Mouse (Mus musculus) forebrain, embryonic 15.5 days (tissue): ENCODE results near the gene Anln. TPM values are rescaled to one million over a fixed set of nuclear protein-coding genes. Genes with fewer than 3 reads are reported as not detected.
"Not testable (repeated sequence)": the region's sequence is repeated elsewhere in the genome, so short reads cannot be mapped to it uniquely, and the experiment has no call there.

Experiments used
- ATAC-seq: fragments of 200-750 bp; cut with Nextera tagmentation; replicated peaks from 2 replicates; pipeline ENCODE4 v1.8.0; 2017; ENCODE audit warnings: mild to moderate bottlenecking, moderate TSS enrichment, moderate library complexity
- H3K27ac ChIP-seq: fragments of 300-500 bp; sonication (generic); replicated peaks from 2 replicates; pipeline ENCODE4 v1.5.1; 2015; ENCODE audit warnings: mild to moderate bottlenecking, inconsistent platforms
- H3K27me3 ChIP-seq: fragments of 300-500 bp; sonication (generic); 2 replicates; pipeline ENCODE4 v1.6.1; 2015; ENCODE audit warnings: inconsistent platforms
- H3K36me3 ChIP-seq: fragments of 300-500 bp; sonication (generic); 2 replicates; pipeline ENCODE4 v1.6.1; 2015; ENCODE audit warnings: mild to moderate bottlenecking, inconsistent platforms
- H3K4me1 ChIP-seq: fragments of 300-500 bp; sonication (generic); 2 replicates; pipeline ENCODE4 v1.6.1; 2015; ENCODE audit warnings: inconsistent platforms
- H3K4me2 ChIP-seq: fragments of 300-500 bp; sonication (generic); replicated peaks from 2 replicates; pipeline ENCODE4 v1.6.1; 2015; ENCODE audit warnings: mild to moderate bottlenecking, inconsistent platforms
- H3K4me3 ChIP-seq: fragments of 300-500 bp; sonication (generic); 2 replicates; pipeline ENCODE4 v1.5.1; 2015; ENCODE audit warnings: mild to moderate bottlenecking, inconsistent platforms
- H3K9ac ChIP-seq: fragments of 300-500 bp; sonication (generic); replicated peaks from 2 replicates; pipeline ENCODE4 v1.6.1; 2015; ENCODE audit warnings: mild to moderate bottlenecking, inconsistent platforms
- H3K9me3 ChIP-seq: fragments of 300-500 bp; sonication (generic); 2 replicates; pipeline ENCODE4 v1.6.1; 2016; ENCODE audit warnings: inconsistent platforms
- WGBS: fragments of 180-500 bp; shearing (Covaris S2); methylation state at CpG from one replicate; pipeline ENCODE4 v1.1.7; 2015; ENCODE audit warnings: mixed read lengths; 5-methylcytosine and 5-hydroxymethylcytosine counted together
- polyA plus RNA-seq: library from polyadenylated mRNA; unstranded; fragments of >200 nt; fragmentation: Nextera tagmentation; extraction: Ambion mirVana; gene quantifications from 2 replicates; pipeline ENCODE4 v1.2.1, GENCODE M21; 2015

Gene Anln
- polyA plus RNA-seq, 1 experiment from 2014 or later, result 12.0 TPM

DNA sequence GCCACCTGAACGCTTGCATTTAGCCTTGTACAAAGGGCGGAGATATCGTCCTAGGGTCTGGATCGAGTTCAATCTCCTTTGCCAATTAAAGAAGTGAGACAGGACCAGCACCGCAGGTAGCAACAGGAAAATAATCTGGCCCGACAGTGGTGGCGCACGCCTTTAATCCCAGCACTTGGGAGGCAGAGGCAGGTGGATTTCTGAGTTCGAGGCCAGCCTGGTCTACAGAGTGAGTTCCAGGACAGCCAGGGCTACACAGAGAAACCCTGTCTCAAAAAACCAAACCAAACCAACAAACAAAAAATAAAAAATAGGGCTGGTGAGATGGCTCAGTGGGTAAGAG, 81.1 kb downstream of the Anln start:
- H3K4me1 ChIP-seq, result peaks cover 14% of the 10 kb centered on the region
- not testable (repeated sequence) for ATAC-seq, H3K27me3 ChIP-seq
- peak overlapping the region; percentile 95 for H3K27ac ChIP-seq
- peak overlapping the region; percentile 56 for H3K4me2 ChIP-seq
- WGBS, result 10% methylated on average over 9 of the region's 9 CpGs
- H3K4me3 ChIP-seq, result peak overlapping the region; percentile 98
- H3K36me3 ChIP-seq, result peaks cover 24% of the 10 kb centered on the region
- peak overlapping the region; percentile 98 for H3K9ac ChIP-seq
- peaks cover 10% of the 10 kb centered on the region; the same call in 1 of the 2 replicates for H3K9me3 ChIP-seq

DNA sequence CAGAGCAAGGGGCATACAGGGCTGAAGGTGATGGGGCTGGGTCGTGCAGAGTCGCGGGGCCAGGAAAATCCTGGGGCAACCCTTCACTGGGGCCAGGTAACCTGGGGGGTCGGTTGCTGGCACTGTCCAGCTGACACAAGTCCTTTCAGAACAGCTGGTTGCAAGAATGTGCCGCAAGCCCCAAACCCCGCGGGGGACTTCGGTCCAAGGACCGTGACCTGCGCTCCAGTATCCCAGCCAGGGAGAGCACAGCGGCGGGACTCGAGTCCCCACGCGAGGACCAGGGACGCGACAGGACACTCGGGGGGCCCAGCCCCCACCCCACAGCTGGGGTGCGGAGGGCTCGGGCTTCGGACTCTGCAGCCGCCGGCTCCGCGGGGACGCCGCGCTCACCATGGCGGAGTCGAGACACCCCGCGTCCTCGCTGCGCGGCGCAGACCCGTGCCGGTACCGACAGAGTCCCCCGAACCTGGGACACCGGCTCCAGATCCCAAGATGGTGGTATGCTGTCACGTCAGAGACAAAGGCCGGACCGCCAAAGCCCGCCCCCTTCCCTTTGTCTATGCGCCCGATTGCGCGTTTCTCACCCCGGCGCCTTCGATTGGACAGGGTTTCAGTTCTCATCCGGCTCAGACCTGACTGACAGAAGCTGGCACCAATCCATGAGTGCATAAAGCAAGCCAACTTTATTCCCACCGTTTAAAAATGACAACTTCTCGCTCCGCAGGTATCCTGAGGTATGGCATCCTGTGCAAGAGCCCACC, 81.7 kb downstream of the Anln start, which contains the start of gene Zfp810:
TSS of gene Zfp810 (minus strand) at position 493 of the 764 bp plus-strand sequence.
- Histone ChIP-seq H3K36me3 (peaks cover 28% of the 10 kb centered on the region), H3K4me3 (peak within 1 kb of the TSS; percentile 98), H3K9ac (peak within 1 kb of the TSS; percentile 98), H3K4me1 (peaks cover 14% of the 10 kb centered on the region), H3K9me3 (peaks cover 10% of the 10 kb centered on the region; the same call in 1 of the 2 replicates), H3K27me3 (no peaks in the 10 kb centered on the region), H3K4me2 (peak within 1 kb of the TSS; percentile 56), H3K27ac (peak within 1 kb of the TSS; percentile 95)
- under 1% methylated on average over 56 of the region's 56 CpGs for WGBS
- peak; percentile 100 for ATAC-seq

- Histone ChIP-seq H3K4me1 (peaks cover 14% of the 10 kb centered on the region), H3K36me3 (peaks cover 32% of the 10 kb centered on the region), H3K9ac (peak overlapping the region; percentile 98), H3K27ac (peak overlapping the region; percentile 95), H3K4me3 (peak overlapping the region; percentile 98), H3K9me3 (peaks cover 10% of the 10 kb centered on the region; the same call in 1 of the 2 replicates), H3K27me3 (no peaks in the 10 kb centered on the region), H3K4me2 (peak overlapping the region; percentile 56)
- 16% methylated on average over 6 of the region's 6 CpGs for WGBS
- peak; percentile 3; the same call in 1 of the 2 replicates for ATAC-seq
Measured at GRCm38 (mm10) chr9:22306726-22307125, 82.3 kb downstream of the Anln start.

DNA sequence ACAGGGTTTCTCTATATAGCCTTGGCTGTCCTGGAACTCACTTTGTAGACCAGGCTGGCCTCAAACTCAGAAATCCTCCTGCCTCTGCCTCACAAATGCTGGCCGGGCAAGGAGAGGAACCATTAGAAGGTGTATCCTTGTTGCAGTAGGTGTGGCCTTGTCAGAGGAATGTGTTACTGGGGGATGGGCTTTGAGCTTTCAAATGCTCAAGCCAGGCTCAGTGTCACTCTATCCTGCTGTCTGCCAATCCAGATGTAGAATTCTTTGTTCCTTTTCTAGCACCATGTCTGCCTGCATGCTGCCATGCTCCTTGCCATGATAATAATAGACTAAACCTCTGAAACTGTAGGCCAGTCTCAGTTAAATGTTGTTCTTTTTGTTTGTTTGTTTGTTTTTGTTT, 86.8 kb downstream of the Anln start:
- Histone ChIP-seq H3K27me3 (no peaks in the 10 kb centered on the region), H3K4me2 (no peak overlapping the region), H3K4me1 (peaks cover 14% of the 10 kb centered on the region), H3K4me3 (no peak overlapping the region), H3K9ac (no peak overlapping the region), H3K36me3 (peaks cover 66% of the 10 kb centered on the region), H3K27ac (no peak overlapping the region), H3K9me3 (peaks cover 10% of the 10 kb centered on the region; the same call in 1 of the 2 replicates)
- WGBS, result 100% methylated on average over 1 of the region's 1 CpGs
- no peak for ATAC-seq

Other genes with a start within 250 kb of the Anln start
- 85.9 and 89.6 TPM in 2 replicates for gene Pigyl, start 232.3 kb downstream of the Anln start, polyA plus RNA-seq
- gene Zfp872, start 201.1 kb downstream of the Anln start, polyA plus RNA-seq, result 0.18 and 0.19 TPM in 2 replicates
- 10.3 TPM in 2 replicates for gene Zfp809, start 163.5 kb downstream of the Anln start, polyA plus RNA-seq
- gene Zfp599, start 129.3 kb downstream of the Anln start, polyA plus RNA-seq, result 11.3 and 12.4 TPM in 2 replicates
- 36.2 and 36.8 TPM in 2 replicates for gene Zfp810, start 81.5 kb downstream of the Anln start, polyA plus RNA-seq
- gene 9530077C05Rik, start 22.3 kb upstream of the Anln start, polyA plus RNA-seq, result 10.9 and 13.1 TPM in 2 replicates
- gene Gm17545, start 65.1 kb upstream of the Anln start, polyA plus RNA-seq, result not detected in 2 replicates
- gene Rp9, start 80.6 kb upstream of the Anln start, polyA plus RNA-seq, result 70.1 and 71.5 TPM in 2 replicates
- gene Bbs9, start 86.5 kb upstream of the Anln start, polyA plus RNA-seq, result 17.5 and 20.8 TPM in 2 replicates